Mouse (Mus musculus) forebrain, embryonic 11.5 days (tissue): Measurements from ENCODE around the gene Scarb1. TPM values are rescaled to one million over a fixed set of nuclear protein-coding genes. Genes with fewer than 3 reads are reported as not detected.

ENCODE experiments used
- ATAC-seq: fragments of 200-750 bp; cut with Nextera tagmentation; replicated peaks from 2 replicates; pipeline ENCODE4 v1.8.0; 2017; ENCODE audit warnings: moderate TSS enrichment; ENCODE audit not compliant: low FRiP score
- DNase-seq: peaks from one replicate; pipeline ENCODE4 v3.0.0-alpha.2; 2017; ENCODE audit warnings: low spot score
- H3K27ac ChIP-seq: fragments of 300-500 bp; sonication (generic); 2 replicates; pipeline ENCODE4 v1.5.1; 2014; ENCODE audit warnings: low read depth, low read length
- H3K27me3 ChIP-seq: fragments of 300-500 bp; sonication (generic); 2 replicates; pipeline ENCODE4 v1.6.1; 2014; ENCODE audit warnings: mild to moderate bottlenecking, low read length, mixed read lengths; ENCODE audit not compliant: control insufficient read depth, insufficient read depth
- H3K36me3 ChIP-seq: fragments of 300-500 bp; sonication (generic); 2 replicates; pipeline ENCODE4 v1.6.1; 2014; ENCODE audit warnings: mild to moderate bottlenecking, low read length, moderate library complexity, mixed read lengths; ENCODE audit not compliant: control insufficient read depth, insufficient read depth
- H3K4me1 ChIP-seq: fragments of 300-500 bp; sonication (generic); replicated peaks from 2 replicates; pipeline ENCODE4 v1.6.1; 2014; ENCODE audit warnings: low read length, mixed read lengths; ENCODE audit not compliant: control insufficient read depth, insufficient read depth
- H3K4me2 ChIP-seq: fragments of 300-500 bp; sonication (generic); 2 replicates; pipeline ENCODE4 v1.6.1; 2014; ENCODE audit warnings: low read depth, mild to moderate bottlenecking, low read length, moderate library complexity, mixed read lengths; ENCODE audit not compliant: severe bottlenecking
- H3K4me3 ChIP-seq: fragments of 300-500 bp; sonication (generic); 2 replicates; pipeline ENCODE4 v1.5.1; 2014; ENCODE audit warnings: low read depth, low read length
- H3K9ac ChIP-seq: fragments of 300-500 bp; sonication (generic); 2 replicates; pipeline ENCODE4 v1.6.1; 2014; ENCODE audit warnings: low read length
- H3K9me3 ChIP-seq: fragments of 300-500 bp; sonication (generic); 2 replicates; pipeline ENCODE4 v1.6.1; 2016; ENCODE audit warnings: low read length, mixed read lengths; ENCODE audit not compliant: control insufficient read depth
- WGBS: fragments of 180-500 bp; shearing (Covaris S2); extraction: QIAGEN DNeasy Blood & Tissue Kit; methylation state at CpG from one replicate; pipeline ENCODE4 v1.1.7; 2014; 5-methylcytosine and 5-hydroxymethylcytosine counted together
- polyA plus RNA-seq: library from polyadenylated mRNA; unstranded; fragments of >200 nt; fragmentation: Nextera tagmentation; extraction: Ambion mirVana; gene quantifications from 2 replicates; pipeline ENCODE4 v1.2.1, GENCODE M21; 2014

The Scarb1 gene
- polyA plus RNA-seq, 1 experiment from 2014 or later: 43.7 TPM

- no peak overlapping the region for H3K4me3 ChIP-seq
- 79% methylated on average over 9 of the region's 9 CpGs for WGBS
- H3K9me3 ChIP-seq: no peaks in the 10 kb centered on the region
- H3K4me1 ChIP-seq: no peaks in the 10 kb centered on the region; the same call in 1 of the 2 replicates
- no peak overlapping the region for H3K9ac ChIP-seq
- no peak overlapping the region for H3K4me2 ChIP-seq
- DNase-seq (no peak), ATAC-seq (no peak)
- no peaks in the 10 kb centered on the region for H3K36me3 ChIP-seq
- H3K27me3 ChIP-seq: no peaks in the 10 kb centered on the region
- H3K27ac ChIP-seq: no peak overlapping the region
These were observed 10.7 kb downstream of the Scarb1 start for GRCm38 (mm10) chr5:125330191-125330590.

- ATAC-seq: peak; percentile 69
- 62% methylated on average over 18 of the region's 18 CpGs for WGBS
- no peak overlapping the region for H3K27ac ChIP-seq
These were observed 13.1 kb downstream of the Scarb1 start for GRCm38 (mm10) chr5:125327596-125328385.

GRCm38 (mm10) chr5:125326351-125326750 lies 14.5 kb downstream of the Scarb1 start:
- ATAC-seq: no peak

More at GRCm38 (mm10) chr5:125327596-125328385, 13.1 kb downstream of the Scarb1 start:
- peak overlapping the region; percentile 22 for H3K4me3 ChIP-seq
- H3K4me2 ChIP-seq: peak overlapping the region; percentile 54
- H3K27me3 ChIP-seq: no peaks in the 10 kb centered on the region
- H3K4me1 ChIP-seq: no peaks in the 10 kb centered on the region; the same call in 1 of the 2 replicates
- H3K9me3 ChIP-seq: no peaks in the 10 kb centered on the region
- peak; percentile 68 for DNase-seq
- no peak overlapping the region for H3K9ac ChIP-seq
- H3K36me3 ChIP-seq: no peaks in the 10 kb centered on the region

GRCm38 (mm10) chr5:125325931-125326330 lies 15.0 kb downstream of the Scarb1 start:
- 94% methylated on average over 11 of the region's 11 CpGs for WGBS
- ATAC-seq (no peak), DNase-seq (no peak)

More at GRCm38 (mm10) chr5:125326351-125326750, 14.5 kb downstream of the Scarb1 start:
- DNase-seq: no peak
- Histone ChIP-seq H3K9ac (no peak overlapping the region), H3K4me2 (no peak overlapping the region), H3K36me3 (no peaks in the 10 kb centered on the region), H3K4me1 (no peaks in the 10 kb centered on the region; the same call in 1 of the 2 replicates), H3K27ac (no peak overlapping the region), H3K27me3 (no peaks in the 10 kb centered on the region), H3K4me3 (no peak overlapping the region), H3K9me3 (no peaks in the 10 kb centered on the region)
- 93% methylated on average over 8 of the region's 8 CpGs for WGBS

DNA sequence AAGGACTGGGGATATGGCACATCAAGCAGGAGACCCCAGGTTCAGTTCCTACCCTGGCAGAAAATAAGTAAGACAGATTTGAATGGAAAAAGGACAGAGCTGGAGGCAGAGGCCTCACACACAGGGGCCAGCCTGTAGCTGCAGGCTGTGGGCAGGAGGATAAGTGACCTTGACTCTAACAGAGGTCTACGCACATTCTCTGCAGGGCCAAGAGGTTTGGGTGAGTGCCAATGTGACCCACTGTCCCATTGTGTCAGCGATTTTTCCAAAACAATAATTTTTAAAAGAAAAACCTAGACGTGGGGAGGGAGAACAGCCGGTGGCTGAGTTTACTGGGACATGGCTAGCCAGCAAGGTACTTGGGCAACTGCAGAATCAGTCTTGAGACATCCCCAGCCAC lies 15.6 kb downstream of the Scarb1 start:
- DNase-seq: no peak
- Histone ChIP-seq H3K36me3 (no peaks in the 10 kb centered on the region), H3K27ac (no peak overlapping the region), H3K4me3 (no peak overlapping the region), H3K4me1 (no peaks in the 10 kb centered on the region), H3K9ac (no peak overlapping the region), H3K9me3 (no peaks in the 10 kb centered on the region), H3K27me3 (no peaks in the 10 kb centered on the region), H3K4me2 (no peak overlapping the region)
- ATAC-seq: no peak
- WGBS: 90% methylated on average over 4 of the region's 4 CpGs

More at GRCm38 (mm10) chr5:125325931-125326330, 15.0 kb downstream of the Scarb1 start:
- Histone ChIP-seq H3K36me3 (no peaks in the 10 kb centered on the region), H3K4me1 (no peaks in the 10 kb centered on the region; the same call in 1 of the 2 replicates), H3K27me3 (no peaks in the 10 kb centered on the region), H3K9me3 (no peaks in the 10 kb centered on the region), H3K4me2 (no peak overlapping the region), H3K4me3 (no peak overlapping the region), H3K9ac (no peak overlapping the region), H3K27ac (no peak overlapping the region)

GRCm38 (mm10) chr5:125323939-125324480 lies 16.9 kb downstream of the Scarb1 start:
- Histone ChIP-seq H3K4me3 (no peak overlapping the region), H3K9me3 (no peaks in the 10 kb centered on the region), H3K4me1 (no peaks in the 10 kb centered on the region), H3K27ac (no peak overlapping the region), H3K36me3 (no peaks in the 10 kb centered on the region), H3K27me3 (no peaks in the 10 kb centered on the region), H3K9ac (no peak overlapping the region), H3K4me2 (no peak overlapping the region)
- 89% methylated on average over 7 of the region's 7 CpGs for WGBS
- ATAC-seq (no peak), DNase-seq (no peak)

- Histone ChIP-seq H3K9me3 (no peaks in the 10 kb centered on the region), H3K27me3 (no peaks in the 10 kb centered on the region), H3K27ac (no peak overlapping the region), H3K4me3 (no peak overlapping the region), H3K36me3 (no peaks in the 10 kb centered on the region), H3K9ac (no peak overlapping the region), H3K4me2 (no peak overlapping the region), H3K4me1 (no peaks in the 10 kb centered on the region)
- 96% methylated on average over 6 of the region's 6 CpGs for WGBS
- ATAC-seq (no peak), DNase-seq (no peak)
These were observed 17.8 kb downstream of the Scarb1 start for GRCm38 (mm10) chr5:125323128-125323527.

- DNase-seq: no peak
- H3K9ac ChIP-seq: no peak overlapping the region
- no peaks in the 10 kb centered on the region for H3K9me3 ChIP-seq
- H3K4me3 ChIP-seq: no peak overlapping the region
- no peaks in the 10 kb centered on the region for H3K27me3 ChIP-seq
- H3K27ac ChIP-seq: no peak overlapping the region
- no peak for ATAC-seq
- H3K4me1 ChIP-seq: no peaks in the 10 kb centered on the region
- H3K4me2 ChIP-seq: no peak overlapping the region
- no peaks in the 10 kb centered on the region for H3K36me3 ChIP-seq
- WGBS: 85% methylated on average over 3 of the region's 3 CpGs
These were observed 19.1 kb downstream of the Scarb1 start for GRCm38 (mm10) chr5:125321836-125322235.
